Mouse (Mus musculus) CH12.LX (cell line): ENCODE measurements around the gene Trim62. TPM values are rescaled to one million over a fixed set of nuclear protein-coding genes. Genes with fewer than 3 reads are reported as not detected.

ENCODE experiments used
- DNase-seq: peaks from one replicate; pipeline ENCODE4 v3.0.0-alpha.2; 2013; ENCODE audit errors: extremely low read depth
- H3K27ac ChIP-seq: 2 replicates; pipeline ENCODE4 v1.5.1; 2012; ENCODE audit warnings: low read depth, mild to moderate bottlenecking, control low read depth, moderate library complexity; ENCODE audit not compliant: insufficient read depth
- H3K27me3 ChIP-seq: replicated peaks from 2 replicates; pipeline ENCODE3; 2012; ENCODE audit warnings: inconsistent platforms
- H3K36me3 ChIP-seq, 2 experiments: replicated peaks in 1 of 2; 2 replicates each; pipeline versions ENCODE3 to v1.6.1; 2012; ENCODE audit warnings: inconsistent platforms in 1 of 2, low read length in 1 of 2, mild to moderate bottlenecking in 1 of 2, mixed read lengths in 1 of 2, moderate library complexity in 1 of 2; ENCODE audit not compliant: control insufficient read depth in 1 of 2, insufficient read depth in 1 of 2
- H3K4me1 ChIP-seq, 2 experiments: 2 replicates each; pipeline ENCODE4 v1.6.1; 2012; ENCODE audit warnings: inconsistent platforms in 1 of 2, moderate library complexity in 1 of 2; ENCODE audit not compliant: insufficient read depth in 2 of 2, control insufficient read depth in 1 of 2
- H3K4me2 ChIP-seq: 2 replicates; pipeline ENCODE4 v1.6.1; 2012; ENCODE audit warnings: low read depth, mild to moderate bottlenecking, control low read depth; ENCODE audit not compliant: poor library complexity, insufficient read depth, severe bottlenecking
- H3K4me3 ChIP-seq, 3 experiments: fragments of 150-350 bp in 1 of 3; sonication (generic) in 1 of 3; replicated peaks in 1 of 3; 2 replicates each; pipeline versions ENCODE3 to v1.5.1; 2011 to 2012; ENCODE audit warnings: low read depth in 2 of 3, low read length in 2 of 3, mild to moderate bottlenecking in 2 of 3, moderate library complexity in 2 of 3, control low read depth in 1 of 3, improper control_type of control experiment in 1 of 3, inconsistent platforms in 1 of 3, mixed read lengths in 1 of 3; ENCODE audit not compliant: poor library complexity in 1 of 3
- H3K79me2 ChIP-seq: replicated peaks from 2 replicates; pipeline ENCODE4 v1.6.1; 2012; ENCODE audit warnings: mild to moderate bottlenecking, moderate library complexity; ENCODE audit not compliant: control insufficient read depth, poor library complexity, insufficient read depth, severe bottlenecking; ENCODE audit errors: extremely low read depth
- H3K9ac ChIP-seq: 2 replicates; pipeline ENCODE4 v1.6.1; 2012; ENCODE audit warnings: low read depth, mild to moderate bottlenecking, control low read depth, moderate library complexity; ENCODE audit not compliant: insufficient read depth
- H3K9me3 ChIP-seq: replicated peaks from 2 replicates; pipeline ENCODE3; 2012; ENCODE audit warnings: low read length, inconsistent platforms, mixed read lengths
- CHD1 ChIP-seq: IDR thresholded peaks from 2 replicates; pipeline ENCODE4 v1.6.1; 2012; ENCODE audit warnings: low read depth, low read length, improper control_type of control experiment, inconsistent platforms
- CTCF ChIP-seq, 2 experiments: IDR thresholded peaks in 1 of 2; conservative IDR thresholded peaks in 1 of 2; 2 replicates each; pipeline ENCODE4 v1.5.1; 2011 to 2012; ENCODE audit warnings: low read depth in 2 of 2, low read length in 2 of 2, improper control_type of control experiment in 1 of 2, inconsistent platforms in 1 of 2, mild to moderate bottlenecking in 1 of 2, moderate library complexity in 1 of 2
- E2F4 ChIP-seq: IDR thresholded peaks from 2 replicates; pipeline ENCODE4 v1.6.1; 2011; ENCODE audit warnings: low read depth, low read length, improper control_type of control experiment; ENCODE audit not compliant: insufficient replicate concordance
- EP300 ChIP-seq: IDR thresholded peaks from 2 replicates; pipeline ENCODE4 v1.6.1; 2011; ENCODE audit warnings: low read length, improper control_type of control experiment
- GABPA ChIP-seq: IDR thresholded peaks from 2 replicates; pipeline ENCODE4 v1.6.1; 2012; ENCODE audit warnings: low read depth, low read length, improper control_type of control experiment, inconsistent platforms; ENCODE audit not compliant: insufficient replicate concordance
- HCFC1 ChIP-seq: IDR thresholded peaks from 2 replicates; pipeline ENCODE4 v1.6.1; 2012; ENCODE audit warnings: low read depth, mild to moderate bottlenecking, inconsistent platforms, low read length, improper control_type of control experiment
- JUN ChIP-seq: IDR thresholded peaks from 2 replicates; pipeline ENCODE4 v1.6.1; 2011; ENCODE audit warnings: low read depth, mild to moderate bottlenecking, low read length, improper control_type of control experiment, moderate library complexity; ENCODE audit not compliant: insufficient read depth
- JUND ChIP-seq: conservative IDR thresholded peaks from 2 replicates; pipeline ENCODE4 v1.6.1; 2011; ENCODE audit warnings: low read depth, low read length, improper control_type of control experiment
- KAT2A ChIP-seq: IDR thresholded peaks from 2 replicates; pipeline ENCODE4 v1.6.1; 2012; ENCODE audit warnings: low read length, improper control_type of control experiment, inconsistent platforms; ENCODE audit not compliant: insufficient replicate concordance
- MAFK ChIP-seq: IDR thresholded peaks from 2 replicates; pipeline ENCODE4 v1.6.1; 2011; ENCODE audit warnings: low read length, improper control_type of control experiment; ENCODE audit not compliant: insufficient replicate concordance
- MAX ChIP-seq: IDR thresholded peaks from 2 replicates; pipeline ENCODE4 v1.6.1; 2011; ENCODE audit warnings: low read length, improper control_type of control experiment
- MAZ ChIP-seq: IDR thresholded peaks from 2 replicates; pipeline ENCODE4 v1.6.1; 2012; ENCODE audit warnings: low read depth, mild to moderate bottlenecking, inconsistent platforms, low read length, improper control_type of control experiment, moderate library complexity
- MEF2A ChIP-seq: IDR thresholded peaks from 2 replicates; pipeline ENCODE4 v1.6.1; 2014; ENCODE audit warnings: low read depth, mild to moderate bottlenecking, inconsistent platforms, low read length, improper control_type of control experiment, borderline replicate concordance
- MYC ChIP-seq: IDR thresholded peaks from 2 replicates; pipeline ENCODE4 v1.6.1; 2011; ENCODE audit warnings: low read depth, mild to moderate bottlenecking, improper control_type of control experiment, low read length
- NELFE ChIP-seq: IDR thresholded peaks from 2 replicates; pipeline ENCODE4 v1.6.1; 2011; ENCODE audit warnings: low read depth, low read length, improper control_type of control experiment
- PAX5 ChIP-seq: IDR thresholded peaks from 2 replicates; pipeline ENCODE4 v1.6.1; 2012; ENCODE audit warnings: low read length, inconsistent platforms, mixed read lengths
- POLR2A ChIP-seq: IDR thresholded peaks from 2 replicates; pipeline ENCODE4 v1.6.1; 2011; ENCODE audit warnings: low read depth, mild to moderate bottlenecking, improper control_type of control experiment, low read length
- POLR2AphosphoS2 ChIP-seq: IDR thresholded peaks from 2 replicates; pipeline ENCODE4 v1.6.1; 2011; ENCODE audit warnings: low read depth, low read length, improper control_type of control experiment
- RAD21 ChIP-seq: IDR thresholded peaks from 2 replicates; pipeline ENCODE4 v1.6.1; 2011; ENCODE audit warnings: low read depth, mild to moderate bottlenecking, low read length, improper control_type of control experiment, moderate library complexity
- RCOR1 ChIP-seq: conservative IDR thresholded peaks from 2 replicates; pipeline ENCODE4 v1.6.1; 2012; ENCODE audit warnings: low read depth, mild to moderate bottlenecking, inconsistent platforms, low read length, improper control_type of control experiment
- SMC3 ChIP-seq: IDR thresholded peaks from 2 replicates; pipeline ENCODE4 v1.6.1; 2011; ENCODE audit warnings: low read depth, low read length, improper control_type of control experiment
- TBP ChIP-seq: conservative IDR thresholded peaks from 2 replicates; pipeline ENCODE4 v1.6.1; 2011; ENCODE audit warnings: low read depth, low read length, improper control_type of control experiment
- TCF12 ChIP-seq: IDR thresholded peaks from 2 replicates; pipeline ENCODE4 v1.6.1; 2014; ENCODE audit warnings: low read depth, mild to moderate bottlenecking, inconsistent platforms, low read length, improper control_type of control experiment
- UBTF ChIP-seq: IDR thresholded peaks from 2 replicates; pipeline ENCODE4 v1.6.1; 2012; ENCODE audit warnings: low read depth, mild to moderate bottlenecking, inconsistent platforms, low read length, improper control_type of control experiment, moderate library complexity
- USF1 ChIP-seq: IDR thresholded peaks from 2 replicates; pipeline ENCODE4 v1.6.1; 2014; ENCODE audit warnings: low read depth, mild to moderate bottlenecking, inconsistent platforms, low read length, improper control_type of control experiment
- USF2 ChIP-seq: conservative IDR thresholded peaks from 2 replicates; pipeline ENCODE4 v1.6.1; 2011; ENCODE audit warnings: low read depth, low read length, improper control_type of control experiment
- ZC3H11A ChIP-seq: IDR thresholded peaks from 2 replicates; pipeline ENCODE4 v1.6.1; 2012; ENCODE audit warnings: low read depth, mild to moderate bottlenecking, inconsistent platforms, low read length, improper control_type of control experiment
- dilution Hi-C: fragments of 300-500 bp; cut with MboI; formaldehyde crosslinking; loops from 2 replicates; pipeline ENCODE4 v1.14.3; 2020; ENCODE audit warnings: low sequenced_read_pairs; ENCODE audit not compliant: extremely low pct_unique_long_range_greater_than_20kb, extremely low pct_ligation_motif_present
- in situ Hi-C: fragments of 300-500 bp; cut with MboI; formaldehyde crosslinking; loops from 3 replicates; pipeline ENCODE4 v1.14.3; 2019; ENCODE audit warnings: low sequenced_read_pairs, low pct_ligation_motif_present, low pct_unique_long_range_greater_than_20kb, mixed read lengths
- polyA plus RNA-seq: library from polyadenylated mRNA; unstranded; fragments of >175 nt; gene quantifications from 2 replicates; pipeline ENCODE4 v1.2.1, GENCODE M21; 2012; ENCODE audit warnings: low read depth; ENCODE audit not compliant: insufficient read length
- total RNA-seq, 2 experiments: library from RNA; depleted of rRNA; stranded (reverse); fragments of 300-350 nt in 1 of 2; fragments of >200 nt in 1 of 2; gene quantifications; 2 replicates each; pipeline ENCODE4 v1.2.3; 2012 to 2014

The Trim62 gene
- total and polyA plus RNA-seq, 3 experiments: 0.40 to 2.7 (median 0.98) TPM

- in situ Hi-C loops (loop anchor here (10.0 kb wide), 1 partner anchor 235 kb away; no protein-coding TSS in a partner anchor), dilution Hi-C loops (no loop called here)
- no peak overlapping the region for H3K4me3 ChIP-seq
Measured at GRCm38 (mm10) chr4:128949470-128950005, 66.2 kb downstream of the Trim62 start.

GRCm38 (mm10) chr4:128950461-128950860, 67.1 kb downstream of the Trim62 start:
- Histone ChIP-seq H3K9me3 (no peaks in the 10 kb centered on the region), H3K36me3 (no peaks in the 10 kb centered on the region), H3K4me2 (no peak overlapping the region), H3K79me2 (no peaks in the 10 kb centered on the region), H3K27me3 (peaks cover 14% of the 10 kb centered on the region), H3K4me3 (no peak overlapping the region), H3K27ac (no peak overlapping the region), H3K4me1 (peaks cover 0 to 8% of the 10 kb centered on the region in 2 experiments; a peak in 1 of 4 replicates), H3K9ac (no peak overlapping the region)
- no peak for DNase-seq
- dilution Hi-C loops: no loop called here
- in situ Hi-C loops: no loop called here
- TF ChIP-seq USF1: no peak
- TF ChIP-seq POLR2AphosphoS2: no peak
- TF ChIP-seq MYC: no peak
- TF ChIP-seq KAT2A: no peak
- no peak for TF ChIP-seq MAZ
- TF ChIP-seq JUND: no peak
- no peak for TF ChIP-seq ZC3H11A
- no peak for TF ChIP-seq JUN
- TF ChIP-seq CTCF (conservative IDR thresholded peaks at IDR 0.05 in 1 of 2, IDR thresholded peaks at IDR 0.05 in 1 of 2; ENCODE audit: low read depth in 2 of 2, low read length in 2 of 2): no peak
- TF ChIP-seq MEF2A: no peak
- TF ChIP-seq EP300: no peak
- no peak for TF ChIP-seq SMC3
- no peak for TF ChIP-seq NELFE
- no peak for TF ChIP-seq MAX
- no peak for TF ChIP-seq USF2
- no peak for TF ChIP-seq CHD1
- TF ChIP-seq RCOR1: no peak
- TF ChIP-seq GABPA: no peak

More at GRCm38 (mm10) chr4:128949470-128950005, 66.2 kb downstream of the Trim62 start:
- Histone ChIP-seq H3K27me3 (peaks cover 14% of the 10 kb centered on the region), H3K27ac (no peak overlapping the region), H3K79me2 (no peaks in the 10 kb centered on the region), H3K4me1 (peaks cover 0 to 8% of the 10 kb centered on the region in 2 experiments; a peak in 1 of 4 replicates), H3K36me3 (no peaks in the 10 kb centered on the region), H3K9ac (no peak overlapping the region), H3K9me3 (no peaks in the 10 kb centered on the region), H3K4me2 (no peak overlapping the region; the same call in 1 of the 2 replicates)
- no peak for TF ChIP-seq USF2
- TF ChIP-seq RAD21: no peak
- no peak for TF ChIP-seq MAZ
- no peak for TF ChIP-seq EP300
- TF ChIP-seq HCFC1: no peak
- TF ChIP-seq MAFK: no peak
- TF ChIP-seq USF1: no peak
- no peak for TF ChIP-seq PAX5
- no peak for TF ChIP-seq ZC3H11A
- TF ChIP-seq MEF2A: no peak
- no peak for TF ChIP-seq MAX
- TF ChIP-seq E2F4: no peak
- TF ChIP-seq POLR2A: no peak
- TF ChIP-seq TBP: no peak
- no peak for TF ChIP-seq UBTF
- TF ChIP-seq TCF12: no peak
- peak; percentile 30 for DNase-seq
